In genomic region chr11:95666529-95667149, GRCm38 (mm10) we compare ENCODE assay signal across 8 mouse cellular contexts. TPM values are rescaled to one million over a fixed set of nuclear protein-coding genes. Genes with fewer than 3 reads are reported as not detected.
A peak's percentile ranks its signal among the peaks of the same experiment; 100 is the strongest.
DNase-seq lines count a peak whose midpoint lies in the region; ATAC-seq and TF ChIP-seq lines count a peak whose summit lies in the region.

Gene Phb, plus strand, starts transcription at chr11:95666957.

- no peak for TF ChIP-seq CTCF in bone marrow, adult 2 months (IDR thresholded peaks at IDR 0.05; ENCODE audit: control insufficient read depth, insufficient read depth, low read length)
- TF ChIP-seq CTCF in midbrain, postnatal 0 days (IDR thresholded peaks at IDR 0.05): no peak; the same call in 1 of the 2 replicates

- peak within 1 kb of the TSS; percentile 53 for H3K9ac ChIP-seq in embryonic facial prominence, embryonic 15.5 days
- peak within 1 kb of the TSS; percentile 61 for H3K9ac ChIP-seq in limb, embryonic 14.5 days (ENCODE audit: low read depth, low read length, severe bottlenecking)
- peak within 1 kb of the TSS; percentile 55 for H3K9ac ChIP-seq in midbrain, postnatal 0 days (replicated peaks; ENCODE audit: low read length, poor library complexity, severe bottlenecking)

- peak within 1 kb of the TSS; percentile 88 for H3K4me3 ChIP-seq in bone marrow, adult 2 months (replicated peaks; ENCODE audit: control insufficient read depth, low read depth, low read length)
- H3K4me3 ChIP-seq in embryonic facial prominence, embryonic 15.5 days (replicated peaks): peak within 1 kb of the TSS; percentile 64
- peak within 1 kb of the TSS; percentile 62 for H3K4me3 ChIP-seq in limb, embryonic 14.5 days (replicated peaks; ENCODE audit: low read length)
- H3K4me3 ChIP-seq in midbrain, postnatal 0 days (ENCODE audit: low read depth, low read length): peak within 1 kb of the TSS; percentile 66

- H3K4me2 ChIP-seq in embryonic facial prominence, embryonic 15.5 days (replicated peaks): peak within 1 kb of the TSS; percentile 73
- H3K4me2 ChIP-seq in limb, embryonic 14.5 days (replicated peaks; ENCODE audit: low read depth, low read length, severe bottlenecking): peak within 1 kb of the TSS; percentile 63
- H3K4me2 ChIP-seq in midbrain, postnatal 0 days (ENCODE audit: low read depth, low read length, poor library complexity, severe bottlenecking): peak within 1 kb of the TSS; percentile 86

- no peak within 1 kb of the TSS for H3K27ac ChIP-seq in bone marrow, adult 2 months (ENCODE audit: control insufficient read depth, insufficient read depth, low read depth, low read length, poor library complexity)
- peak within 1 kb of the TSS; percentile 73 for H3K27ac ChIP-seq in embryonic facial prominence, embryonic 15.5 days (replicated peaks)
- peak within 1 kb of the TSS; percentile 35 for H3K27ac ChIP-seq in limb, embryonic 14.5 days (replicated peaks; ENCODE audit: low read depth, low read length)
- H3K27ac ChIP-seq in midbrain, postnatal 0 days (ENCODE audit: low read depth, low read length): 0 out of 2 replicates have a peak within 1 kb of the TSS, but pooled peaks have one; percentile 26

- ATAC-seq in embryonic facial prominence, embryonic 15.5 days (ENCODE audit: insufficient number of reproducible peaks, low FRiP score, low TSS enrichment, low read depth): peak; percentile 95
- peak; percentile 98 for ATAC-seq in limb, embryonic 14.5 days (ENCODE audit: low FRiP score, low read depth)
- peak; percentile 94 for ATAC-seq in midbrain, postnatal 0 days (ENCODE audit: low FRiP score)

- no peak for TF ChIP-seq POLR2A in bone marrow, adult 2 months (IDR thresholded peaks at IDR 0.05; ENCODE audit: borderline replicate concordance, control insufficient read depth, low read depth, low read length)
- no peak for TF ChIP-seq POLR2A in limb, embryonic 14.5 days (IDR thresholded peaks at IDR 0.05; ENCODE audit: borderline replicate concordance, extremely low read depth, insufficient read depth, insufficient read length)

- DNase-seq in 416B (ENCODE audit: low read depth): peak; percentile 100
- peak; percentile 97 for DNase-seq in heart, adult 8-10 months (ENCODE audit: low spot score)
- peak; percentile 99 for DNase-seq in kidney, adult 9 months
- DNase-seq in limb, embryonic 14.5 days (ENCODE audit: low spot score): peak; percentile 100
- DNase-seq in midbrain, postnatal 0 days (ENCODE audit: low spot score): peak; percentile 100
- DNase-seq in spleen, postnatal 14 days (ENCODE audit: low spot score in 2 of 2): peak; percentile 68 to 80

- H3K9me3 ChIP-seq in embryonic facial prominence, embryonic 15.5 days (replicated peaks): no peaks in the 10 kb centered on the region
- no peaks in the 10 kb centered on the region for H3K9me3 ChIP-seq in limb, embryonic 14.5 days (ENCODE audit: control insufficient read depth, low read length)
- no peaks in the 10 kb centered on the region for H3K9me3 ChIP-seq in midbrain, postnatal 0 days (ENCODE audit: low read length)

- H3K27me3 ChIP-seq in embryonic facial prominence, embryonic 15.5 days: no peaks in the 10 kb centered on the region
- no peaks in the 10 kb centered on the region for H3K27me3 ChIP-seq in limb, embryonic 14.5 days (ENCODE audit: control insufficient read depth, insufficient read depth, low read length)
- no peaks in the 10 kb centered on the region for H3K27me3 ChIP-seq in midbrain, postnatal 0 days (ENCODE audit: insufficient read depth, low read length)

- peaks cover 24% of the 10 kb centered on the region for H3K36me3 ChIP-seq in embryonic facial prominence, embryonic 15.5 days
- H3K36me3 ChIP-seq in limb, embryonic 14.5 days (ENCODE audit: control insufficient read depth, insufficient read depth, low read length): peaks cover 32% of the 10 kb centered on the region
- peaks cover 17% of the 10 kb centered on the region for H3K36me3 ChIP-seq in midbrain, postnatal 0 days (ENCODE audit: insufficient read depth, low read length)

- WGBS in bone marrow, adult 2 months: under 1% methylated on average over 25 of the region's 25 CpGs
- WGBS in embryonic facial prominence, embryonic 15.5 days: 2% methylated on average over 25 of the region's 25 CpGs
- 2% methylated on average over 25 of the region's 25 CpGs for WGBS in limb, embryonic 14.5 days
- 2% methylated on average over 25 of the region's 25 CpGs for WGBS in midbrain, postnatal 0 days

- no peaks in the 10 kb centered on the region for H3K4me1 ChIP-seq in bone marrow, adult 2 months (ENCODE audit: control insufficient read depth, insufficient read depth, low read length)
- peaks cover 9% of the 10 kb centered on the region for H3K4me1 ChIP-seq in embryonic facial prominence, embryonic 15.5 days
- H3K4me1 ChIP-seq in limb, embryonic 14.5 days (ENCODE audit: control insufficient read depth, insufficient read depth, low read length): peaks cover 6% of the 10 kb centered on the region
- H3K4me1 ChIP-seq in midbrain, postnatal 0 days (ENCODE audit: insufficient read depth, low read length): no peaks in the 10 kb centered on the region

RNA-seq across cellular contexts. Expression of gene Phb, which starts in this region (rescaled TPM):
- 26.2 and 95.5 TPM in 2 replicates for polyA plus RNA-seq in bone marrow, adult 2 months (2011; ENCODE audit: insufficient read depth, insufficient read length, low replicate concordance, missing spikeins)
- polyA plus RNA-seq in embryonic facial prominence, embryonic 15.5 days (2015; fragmentation: Nextera tagmentation; extraction: Ambion mirVana): 162 and 186 TPM in 2 replicates
- total RNA-seq in heart, adult 8-10 months (2022): 100 to 1,000 TPM; 379 to 441 (median 399) TPM
- 209 and 309 TPM in 2 replicates for polyA plus RNA-seq in limb, embryonic 14.5 days (2012; rRNA removed)
- 226 and 227 TPM in 2 replicates for polyA plus RNA-seq in limb, embryonic 14.5 days (2014; fragmentation: Nextera tagmentation; extraction: Ambion mirVana)
- total RNA-seq in midbrain, postnatal 0 days (2014; rRNA removed): 132 and 137 TPM in 2 replicates
- 207 and 222 TPM in 2 replicates for polyA plus RNA-seq in midbrain, postnatal 0 days (2015; fragmentation: Nextera tagmentation; extraction: Ambion mirVana)
